Mouse (Mus musculus) CD4-positive naive resting alpha-beta T cell, adult 76 days (primary cell): ENCODE data around the gene Tmem106b. TPM values are rescaled to one million over a fixed set of nuclear protein-coding genes. Genes with fewer than 3 reads are reported as not detected.

Source experiments
- total RNA-seq: library from RNA; stranded (reverse); gene quantifications from one replicate; pipeline ENCODE4 v1.2.4, GENCODE M21; 2023

The Tmem106b gene
- 37.0 TPM for total RNA-seq

GRCm38 (mm10) chr6:13069302-13070146 lies at the start of gene Tmem106b:
TSS of gene Tmem106b (plus strand) at chr6:13069759.

Other genes starting within 250 kb of the Tmem106b start
- not detected for gene Vwde, start 155.2 kb downstream of the Tmem106b start, total RNA-seq